Mouse (Mus musculus): ENCODE data around the gene Cryz. TPM values are rescaled to one million over a fixed set of nuclear protein-coding genes. Genes with fewer than 3 reads are reported as not detected.

Gene Cryz
- polyA plus RNA-seq, 1 experiment from 2014 or later, result 12.5 TPM

DNA sequence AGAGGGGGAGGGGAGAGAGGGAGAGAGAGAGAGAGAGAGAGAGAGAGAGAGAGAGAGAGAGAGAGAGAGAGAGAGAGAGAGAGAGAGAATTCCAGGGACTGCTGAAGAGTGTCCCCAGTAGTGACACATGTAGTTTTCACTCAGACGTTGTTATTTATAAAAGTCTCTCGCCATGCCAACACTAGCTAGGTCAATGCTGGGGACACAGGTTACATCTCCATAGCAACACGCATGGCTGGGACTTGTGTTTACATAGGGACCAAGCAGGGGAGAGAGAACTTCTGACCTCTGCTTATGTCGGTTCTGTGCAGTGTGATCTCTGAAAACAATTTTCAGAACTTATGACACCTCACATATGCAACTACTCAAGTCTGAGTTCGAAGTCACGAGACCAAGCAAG lies 57.8 kb downstream of the Cryz start:
- WGBS, result 64% methylated on average over 6 of the region's 6 CpGs
- Histone ChIP-seq H3K4me1 (replicated peaks) (peaks cover 25% of the 10 kb centered on the region), H3K27me3 (0 out of 2 replicates have a peak, but pooled peaks cover 8% of the 10 kb centered on the region), H3K4me3 (replicated peaks) (no peak overlapping the region), H3K27ac (no peak overlapping the region), H3K9me3 (no peaks in the 10 kb centered on the region), H3K36me3 (no peaks in the 10 kb centered on the region), H3K9ac (replicated peaks) (no peak overlapping the region), H3K4me2 (replicated peaks) (no peak overlapping the region)
- no peak for ATAC-seq

DNA sequence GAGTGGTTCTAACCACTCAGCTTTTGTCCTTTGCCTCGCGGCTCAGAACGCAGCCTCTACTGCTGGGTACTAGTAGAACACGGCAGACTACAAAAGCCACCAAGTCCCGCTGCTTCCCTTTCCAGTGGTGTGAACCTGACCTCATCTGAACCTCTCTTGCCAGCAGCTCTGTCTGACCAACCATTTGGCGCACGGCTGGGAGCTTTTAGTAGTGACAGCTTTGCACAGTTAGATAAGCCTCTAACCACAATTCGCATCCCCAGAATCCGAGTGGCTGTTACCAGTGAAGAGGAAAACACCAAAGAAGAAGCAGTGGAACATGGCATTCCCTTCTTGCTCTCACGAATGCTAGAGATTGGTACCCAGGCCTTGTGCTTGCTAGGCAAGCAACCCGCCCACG lies 58.4 kb downstream of the Cryz start:
- no peak overlapping the region for H3K27ac ChIP-seq
- no peaks in the 10 kb centered on the region for H3K9me3 ChIP-seq

DNA sequence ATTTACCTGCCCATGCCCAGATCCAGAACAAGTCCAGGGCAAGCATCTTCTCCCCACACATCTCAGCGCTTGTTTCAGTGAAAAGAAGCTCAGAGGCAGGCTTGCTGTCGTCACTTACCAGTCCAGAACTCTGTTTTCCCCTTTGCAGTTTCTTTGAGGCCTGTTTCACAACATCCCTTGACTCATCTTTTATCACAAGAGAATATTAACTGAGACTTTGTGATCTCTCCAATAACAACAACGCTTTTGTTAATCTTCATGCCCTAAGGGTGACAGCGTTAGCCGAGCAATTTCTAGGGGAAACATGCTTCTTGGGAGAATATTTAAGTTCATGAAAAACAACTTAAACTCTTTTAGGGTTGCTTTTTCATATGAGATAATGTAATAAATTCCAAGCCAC lies 59.2 kb downstream of the Cryz start:
- whole genome bisulfite sequencing, result 91% methylated on average over 5 of the region's 5 CpGs
- H3K9me3 ChIP-seq, result no peaks in the 10 kb centered on the region
- no peak for ATAC-seq

More for the DNA sequence above, 58.4 kb downstream of the Cryz start:
- no peak overlapping the region for H3K9ac ChIP-seq (replicated peaks)
- peaks cover 19% of the 10 kb centered on the region for H3K4me1 ChIP-seq (replicated peaks)
- H3K4me3 ChIP-seq (replicated peaks), result no peak overlapping the region
- no peaks in the 10 kb centered on the region for H3K36me3 ChIP-seq
- ATAC-seq, result no peak
- H3K27me3 ChIP-seq, result 0 out of 2 replicates have a peak, but pooled peaks cover 8% of the 10 kb centered on the region
- H3K4me2 ChIP-seq (replicated peaks), result no peak overlapping the region
- WGBS, result 85% methylated on average over 12 of the region's 12 CpGs

DNA sequence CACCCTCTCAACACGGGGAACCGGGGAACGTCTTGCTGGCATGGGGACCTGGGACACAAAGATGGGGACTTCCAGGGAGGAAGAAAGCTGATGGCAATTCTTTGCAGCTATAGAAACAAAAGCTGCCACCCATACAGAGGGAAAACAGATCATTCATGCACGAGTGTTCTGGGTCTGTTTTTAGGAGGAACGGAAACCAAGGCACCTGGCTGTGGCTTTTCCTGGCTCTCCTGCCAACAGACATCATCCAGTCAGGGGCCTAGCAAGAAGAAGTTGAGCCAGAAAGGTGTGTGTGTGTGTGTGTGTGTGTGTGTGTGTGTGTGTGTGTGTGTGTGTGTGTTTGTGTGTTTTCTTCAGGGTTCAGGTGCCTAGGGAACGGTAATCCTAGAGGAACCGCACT lies 67.0 kb downstream of the Cryz start, which contains the start of gene Erich3:
Gene Erich3 (plus strand): TSS at position 315 of the 400 bp plus-strand sequence.
- Histone ChIP-seq H3K4me2 (replicated peaks) (peak within 1 kb of the TSS; percentile 80), H3K27me3 (peaks cover 8% of the 10 kb centered on the region; the same call in 1 of the 2 replicates), H3K36me3 (no peaks in the 10 kb centered on the region), H3K4me3 (replicated peaks) (peak within 1 kb of the TSS; percentile 50), H3K27ac (peak within 1 kb of the TSS; percentile 88), H3K9ac (replicated peaks) (peak within 1 kb of the TSS; percentile 77), H3K4me1 (replicated peaks) (peaks cover 26% of the 10 kb centered on the region), H3K9me3 (no peaks in the 10 kb centered on the region)
- WGBS, result 16% methylated on average over 7 of the region's 7 CpGs
- ATAC-seq, result no peak

More for the DNA sequence above, 59.2 kb downstream of the Cryz start:
- peaks cover 17% of the 10 kb centered on the region for H3K4me1 ChIP-seq (replicated peaks)
- H3K4me3 ChIP-seq (replicated peaks), result no peak overlapping the region
- H3K9ac ChIP-seq (replicated peaks), result no peak overlapping the region
- H3K4me2 ChIP-seq (replicated peaks), result no peak overlapping the region
- H3K27me3 ChIP-seq, result 0 out of 2 replicates have a peak, but pooled peaks cover 8% of the 10 kb centered on the region
- H3K36me3 ChIP-seq, result no peaks in the 10 kb centered on the region
- H3K27ac ChIP-seq, result no peak overlapping the region

DNA sequence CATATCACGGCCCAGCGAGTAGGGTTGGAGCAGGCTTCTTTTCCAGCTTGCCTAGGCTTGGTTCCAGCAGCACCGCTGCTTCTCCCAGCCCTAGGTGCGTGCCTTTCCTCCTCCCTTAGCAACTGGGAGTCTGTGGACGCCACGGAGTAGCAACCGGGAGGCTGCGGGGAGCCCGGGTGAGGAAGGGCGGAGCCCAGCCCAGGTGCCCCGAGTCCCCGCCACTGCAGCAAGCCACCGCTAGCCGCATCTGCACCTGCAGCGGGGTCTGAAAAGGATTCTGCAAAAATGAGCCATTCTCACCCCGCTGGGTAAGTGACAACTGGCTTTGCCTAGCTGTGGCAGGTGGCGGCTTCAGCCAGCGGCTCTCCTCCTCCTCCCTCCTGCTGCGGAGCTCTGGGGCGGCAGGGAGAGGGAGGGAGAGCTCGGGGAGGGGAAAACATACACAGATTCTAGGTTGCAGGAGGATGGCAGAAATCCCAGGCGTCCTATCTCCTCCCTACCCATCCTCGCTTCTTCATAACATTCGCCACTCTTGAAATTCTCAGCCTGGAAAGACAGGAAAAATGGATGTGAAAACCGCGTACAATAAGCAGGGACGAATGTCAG lies 67.6 kb downstream of the Cryz start:
- Histone ChIP-seq H3K4me3 (replicated peaks) (peak overlapping the region; percentile 50), H3K27me3 (peaks cover 8% of the 10 kb centered on the region; the same call in 1 of the 2 replicates), H3K4me2 (replicated peaks) (peak overlapping the region; percentile 80), H3K27ac (peak overlapping the region; percentile 88), H3K4me1 (replicated peaks) (peaks cover 26% of the 10 kb centered on the region), H3K9ac (replicated peaks) (peak overlapping the region; percentile 77), H3K9me3 (no peaks in the 10 kb centered on the region), H3K36me3 (no peaks in the 10 kb centered on the region)
- peak; percentile 93 for ATAC-seq
- WGBS, result 2% methylated on average over 23 of the region's 27 CpGs

DNA sequence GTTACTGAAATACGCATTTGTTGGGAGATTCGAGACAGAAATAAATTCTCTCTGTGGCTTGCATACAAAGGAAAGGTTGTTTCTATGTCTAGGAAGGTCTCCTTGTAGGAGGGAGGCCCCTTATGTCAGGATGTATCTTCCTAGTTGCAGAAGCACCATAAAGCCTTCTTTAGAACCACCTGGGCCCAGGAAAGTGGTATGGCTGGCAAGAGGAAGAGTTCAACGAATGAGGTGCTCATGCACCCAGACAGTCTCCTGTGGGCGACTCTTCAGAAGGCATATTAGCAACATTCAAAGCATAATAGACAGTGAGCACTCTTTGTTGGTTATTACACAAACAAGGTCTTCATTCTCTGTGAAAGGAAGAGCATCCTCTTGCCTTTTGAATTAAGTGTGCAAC lies 68.1 kb downstream of the Cryz start:
- WGBS, result 41% methylated on average over 4 of the region's 4 CpGs
- peak overlapping the region; percentile 77; the same call in 1 of the 2 replicates for H3K9ac ChIP-seq (replicated peaks)

DNA sequence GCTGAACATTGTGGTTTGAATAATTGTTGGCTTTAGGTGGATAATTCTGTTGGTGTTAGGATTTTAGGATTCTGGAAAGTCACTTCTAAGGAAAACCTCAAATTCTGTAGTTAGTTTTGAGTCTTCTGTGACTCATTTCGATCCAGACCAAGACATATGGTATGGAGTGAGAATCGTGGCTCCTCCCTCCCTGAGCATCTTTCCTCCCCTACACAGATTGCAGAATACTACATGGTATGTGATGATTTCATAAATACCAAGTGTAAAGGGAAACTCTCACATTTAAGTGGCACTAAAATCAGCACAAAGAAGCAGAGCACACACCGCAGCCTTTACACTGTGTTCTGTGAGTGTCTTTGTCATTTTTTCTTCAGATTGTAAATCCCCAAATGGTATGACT lies 72.0 kb downstream of the Cryz start:
- ATAC-seq, result no peak
- H3K9me3 ChIP-seq, result no peaks in the 10 kb centered on the region
- H3K9ac ChIP-seq (replicated peaks), result no peak overlapping the region
- peaks cover 22% of the 10 kb centered on the region for H3K4me1 ChIP-seq (replicated peaks)
- H3K27me3 ChIP-seq, result 0 out of 2 replicates have a peak, but pooled peaks cover 3% of the 10 kb centered on the region
- no peak overlapping the region for H3K4me2 ChIP-seq (replicated peaks)
- no peaks in the 10 kb centered on the region for H3K36me3 ChIP-seq
- H3K4me3 ChIP-seq (replicated peaks), result no peak overlapping the region
- no peak overlapping the region for H3K27ac ChIP-seq
- 86% methylated on average over 3 of the region's 3 CpGs for WGBS

More for the DNA sequence above, 68.1 kb downstream of the Cryz start:
- H3K36me3 ChIP-seq, result no peaks in the 10 kb centered on the region
- peak overlapping the region; percentile 88 for H3K27ac ChIP-seq
- peak overlapping the region; percentile 80 for H3K4me2 ChIP-seq (replicated peaks)
- no peak for ATAC-seq
- peaks cover 26% of the 10 kb centered on the region for H3K4me1 ChIP-seq (replicated peaks)
- H3K9me3 ChIP-seq, result no peaks in the 10 kb centered on the region
- peak overlapping the region; percentile 50 for H3K4me3 ChIP-seq (replicated peaks)
- peaks cover 8% of the 10 kb centered on the region; the same call in 1 of the 2 replicates for H3K27me3 ChIP-seq

DNA sequence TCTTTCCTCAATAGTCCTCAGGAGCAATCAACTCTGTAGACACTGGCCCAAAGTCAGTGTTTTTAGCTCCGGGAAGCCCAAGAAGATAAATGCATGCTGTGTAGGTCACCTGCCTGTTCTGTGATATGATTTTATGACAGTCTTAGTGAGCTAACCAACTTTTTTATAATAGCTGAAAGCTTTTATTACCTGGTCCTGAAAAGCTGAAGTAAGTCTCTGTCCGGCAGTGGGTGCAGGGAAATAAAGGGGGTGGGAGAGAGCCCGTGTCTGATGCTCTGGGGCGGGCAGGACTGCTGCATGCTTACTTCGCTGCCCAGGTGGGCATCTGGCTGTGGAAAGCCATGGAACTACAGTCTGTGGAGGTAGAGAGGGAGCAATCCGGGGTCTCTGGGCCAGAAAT lies 74.1 kb downstream of the Cryz start:
- Histone ChIP-seq H3K4me1 (replicated peaks) (0 out of 2 replicates have a peak, but pooled peaks cover 6% of the 10 kb centered on the region), H3K36me3 (no peaks in the 10 kb centered on the region), H3K9me3 (no peaks in the 10 kb centered on the region), H3K27ac (no peak overlapping the region), H3K27me3 (0 out of 2 replicates have a peak, but pooled peaks cover 3% of the 10 kb centered on the region), H3K4me3 (replicated peaks) (no peak overlapping the region), H3K4me2 (replicated peaks) (no peak overlapping the region), H3K9ac (replicated peaks) (no peak overlapping the region)
- WGBS, result 92% methylated on average over 6 of the region's 6 CpGs
- ATAC-seq, result no peak

DNA sequence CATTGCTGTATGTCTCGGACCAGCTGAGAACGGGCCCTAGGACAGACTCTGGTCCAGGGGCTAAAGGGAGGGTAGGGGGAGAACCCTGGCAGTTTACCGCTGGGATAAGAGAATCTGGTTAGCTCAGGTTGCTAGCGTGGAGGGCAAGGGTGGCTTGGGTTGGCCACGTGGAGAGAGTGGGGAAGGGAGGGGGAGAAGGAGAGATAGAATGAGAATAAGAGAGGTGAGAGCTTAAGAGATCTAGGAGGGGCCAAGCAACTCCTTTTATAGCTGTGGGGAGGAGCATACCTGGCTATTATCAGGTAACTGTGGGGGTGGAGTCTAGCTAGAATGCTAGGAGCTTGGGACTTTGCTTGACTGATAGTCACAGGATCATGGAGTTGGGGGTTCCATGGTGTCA lies 74.5 kb downstream of the Cryz start:
- WGBS, result 69% methylated on average over 5 of the region's 5 CpGs
- ATAC-seq, result 0 out of 2 replicates have a peak, but pooled peaks have one; percentile 20
- Histone ChIP-seq H3K9me3 (no peaks in the 10 kb centered on the region), H3K4me2 (replicated peaks) (no peak overlapping the region), H3K27me3 (0 out of 2 replicates have a peak, but pooled peaks cover 3% of the 10 kb centered on the region), H3K36me3 (no peaks in the 10 kb centered on the region), H3K9ac (replicated peaks) (no peak overlapping the region), H3K4me3 (replicated peaks) (no peak overlapping the region), H3K27ac (no peak overlapping the region), H3K4me1 (replicated peaks) (0 out of 2 replicates have a peak, but pooled peaks cover 6% of the 10 kb centered on the region)

Other genes with a start within 250 kb of the Cryz start
- gene Tyw3, start 393 bp downstream of the Cryz start, polyA plus RNA-seq (2015; fragmentation: Nextera tagmentation; extraction: Ambion mirVana), result 11.3 and 14.5 TPM in 2 replicates
- 2.2 and 2.5 TPM in 2 replicates for gene Erich3, start 67.1 kb downstream of the Cryz start, polyA plus RNA-seq (2015; fragmentation: Nextera tagmentation; extraction: Ambion mirVana)

Data from midbrain, embryonic 13.5 days (tissue).